Mouse (Mus musculus): Measurements from ENCODE around the gene Rps3. TPM values are rescaled to one million over a fixed set of nuclear protein-coding genes. Genes with fewer than 3 reads are reported as not detected.

Gene Rps3
- polyA plus RNA-seq, 1 experiment from 2014 or later: 687 TPM

DNA sequence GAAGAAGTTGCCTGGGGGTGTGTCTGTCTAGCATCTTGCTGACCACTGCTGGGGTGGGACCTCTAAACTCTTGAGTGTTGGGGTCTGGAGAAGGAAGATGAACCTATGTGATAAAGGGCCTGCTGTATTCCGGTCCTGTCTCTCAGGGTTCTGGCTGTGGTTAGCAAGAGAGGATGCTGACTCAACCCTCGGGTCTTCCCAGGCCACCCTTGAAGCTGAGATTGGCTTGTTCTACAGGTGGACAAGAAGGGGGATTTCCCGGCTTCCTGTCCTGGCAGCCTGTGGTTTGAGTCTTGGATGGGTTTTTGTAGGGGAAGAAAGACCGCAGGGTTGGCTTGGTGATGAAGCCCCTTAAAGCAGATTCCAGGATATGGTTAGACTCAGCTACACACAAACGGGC lies 54.7 kb downstream of the Rps3 start:
- H3K27ac ChIP-seq (ENCODE audit: low read depth, low read length): no peak overlapping the region
- no peaks in the 10 kb centered on the region for H3K27me3 ChIP-seq (ENCODE audit: control insufficient read depth, insufficient read depth, low read length)
- ATAC-seq (ENCODE audit: insufficient read depth, low FRiP score, low TSS enrichment) (no peak), DNase-seq (ENCODE audit: low spot score) (no peak)
- peaks cover 4% of the 10 kb centered on the region; the same call in 1 of the 2 replicates for H3K4me1 ChIP-seq (ENCODE audit: control insufficient read depth, insufficient read depth, low read length)
- no peaks in the 10 kb centered on the region for H3K9me3 ChIP-seq (ENCODE audit: control insufficient read depth, low read length)
- 92% methylated on average over 5 of the region's 5 CpGs for WGBS
- no peaks in the 10 kb centered on the region; the same call in 1 of the 2 replicates for H3K36me3 ChIP-seq (ENCODE audit: control insufficient read depth, insufficient read depth, low read length)
- no peak overlapping the region for H3K4me3 ChIP-seq (ENCODE audit: low read depth, low read length)
- H3K9ac ChIP-seq (ENCODE audit: low read length): no peak overlapping the region
- H3K4me2 ChIP-seq (ENCODE audit: low read depth): no peak overlapping the region

DNA sequence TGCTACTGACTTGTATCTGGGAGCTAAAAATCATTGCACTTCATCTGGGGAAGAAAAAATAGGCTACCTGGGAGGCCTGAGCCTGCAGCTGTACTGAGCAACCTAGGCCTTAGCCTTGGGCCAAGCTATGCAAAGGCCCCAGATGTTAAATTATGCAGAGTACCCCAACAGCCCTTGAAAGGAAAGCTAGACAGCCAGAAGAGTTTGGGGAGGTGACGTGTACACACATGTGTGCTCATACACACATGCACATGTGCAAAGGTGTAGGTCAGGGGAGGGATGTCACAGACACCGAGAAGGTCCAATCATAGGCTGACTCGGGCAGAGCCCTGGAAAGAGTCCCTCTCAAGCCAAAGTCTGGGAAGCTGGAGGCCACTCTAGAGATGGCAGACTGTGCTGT lies 55.6 kb downstream of the Rps3 start:
- DNase-seq (ENCODE audit: low spot score) (no peak), ATAC-seq (ENCODE audit: insufficient read depth, low FRiP score, low TSS enrichment) (no peak)
- Histone ChIP-seq H3K36me3 (ENCODE audit: control insufficient read depth, insufficient read depth, low read length) (no peaks in the 10 kb centered on the region; the same call in 1 of the 2 replicates), H3K27ac (ENCODE audit: low read depth, low read length) (no peak overlapping the region), H3K9me3 (ENCODE audit: control insufficient read depth, low read length) (no peaks in the 10 kb centered on the region), H3K4me1 (ENCODE audit: control insufficient read depth, insufficient read depth, low read length) (peaks cover 4% of the 10 kb centered on the region; the same call in 1 of the 2 replicates), H3K27me3 (ENCODE audit: control insufficient read depth, insufficient read depth, low read length) (no peaks in the 10 kb centered on the region), H3K4me3 (ENCODE audit: low read depth, low read length) (no peak overlapping the region), H3K9ac (ENCODE audit: low read length) (no peak overlapping the region), H3K4me2 (ENCODE audit: low read depth) (no peak overlapping the region)
- 89% methylated on average over 3 of the region's 3 CpGs for WGBS

Other genes with a start within 250 kb of the Rps3 start
- gene Mogat2, start 245.1 kb downstream of the Rps3 start, polyA plus RNA-seq (2014; fragmentation: Nextera tagmentation; extraction: Ambion mirVana): 10.1 and 10.3 TPM in 2 replicates
- gene Map6, start 216.3 kb downstream of the Rps3 start, polyA plus RNA-seq (2014; fragmentation: Nextera tagmentation; extraction: Ambion mirVana): 46.7 and 57.0 TPM in 2 replicates
- gene Serpinh1, start 130.5 kb downstream of the Rps3 start, polyA plus RNA-seq (2014; fragmentation: Nextera tagmentation; extraction: Ambion mirVana): 337 and 339 TPM in 2 replicates
- 32.5 and 39.9 TPM in 2 replicates for gene Gdpd5, start 102.3 kb downstream of the Rps3 start, polyA plus RNA-seq (2014; fragmentation: Nextera tagmentation; extraction: Ambion mirVana)
- 25.8 and 31.4 TPM in 2 replicates for gene Klhl35, start 17.7 kb downstream of the Rps3 start, polyA plus RNA-seq (2014; fragmentation: Nextera tagmentation; extraction: Ambion mirVana)
- 5.0 and 5.3 TPM in 2 replicates for gene Arrb1, start 51.7 kb upstream of the Rps3 start, polyA plus RNA-seq (2014; fragmentation: Nextera tagmentation; extraction: Ambion mirVana)
- 1.1 and 1.4 TPM in 2 replicates for gene Tpbgl, start 143.4 kb upstream of the Rps3 start, polyA plus RNA-seq (2014; fragmentation: Nextera tagmentation; extraction: Ambion mirVana)
- 2.8 and 3.4 TPM in 2 replicates for gene Slco2b1, start 227.6 kb upstream of the Rps3 start, polyA plus RNA-seq (2014; fragmentation: Nextera tagmentation; extraction: Ambion mirVana)
- gene Olfr520, start 246.5 kb upstream of the Rps3 start, polyA plus RNA-seq (2014; fragmentation: Nextera tagmentation; extraction: Ambion mirVana): not detected in 2 replicates